Mouse (Mus musculus): ENCODE measurements at regions not wholly inside any gene's neighbourhood (a gene's known extent, or its start where the extent isn't known, plus 50 kb on each side); places are given as distances from the start of the nearest gene placed in this dataset.

- H3K4me3 ChIP-seq (ENCODE audit: low read depth, low read length), result no peak overlapping the region
- TF ChIP-seq CTCF (IDR thresholded peaks at IDR 0.05), result no peak
- DNase-seq (ENCODE audit: low spot score) (no peak), ATAC-seq (ENCODE audit: low FRiP score) (no peak)
- H3K9ac ChIP-seq (replicated peaks; ENCODE audit: low read length, poor library complexity, severe bottlenecking), result no peak overlapping the region
- H3K4me1 ChIP-seq (ENCODE audit: insufficient read depth, low read length), result no peaks in the 10 kb centered on the region
- no peak overlapping the region for H3K4me2 ChIP-seq (ENCODE audit: low read depth, low read length, poor library complexity, severe bottlenecking)
- H3K36me3 ChIP-seq (ENCODE audit: insufficient read depth, low read length), result no peaks in the 10 kb centered on the region
- no peaks in the 10 kb centered on the region for H3K27me3 ChIP-seq (ENCODE audit: insufficient read depth, low read length)
- no peaks in the 10 kb centered on the region for H3K9me3 ChIP-seq (ENCODE audit: low read length)
- no peak overlapping the region for H3K27ac ChIP-seq (ENCODE audit: low read depth, low read length)
- WGBS, result 80% methylated on average over 1 of the region's 1 CpGs
Observed at GRCm38 (mm10) chr16:51370070-51370469, 661.0 kb upstream of the Cblb start.

- H3K4me3 ChIP-seq (ENCODE audit: low read depth, low read length), result no peak overlapping the region
- 24% methylated on average over 2 of the region's 2 CpGs for WGBS
Observed at GRCm38 (mm10) chr16:51386456-51386855, 644.6 kb upstream of the Cblb start.

GRCm38 (mm10) chr16:51387498-51387897 lies 643.5 kb upstream of the Cblb start:
- Histone ChIP-seq H3K9ac (replicated peaks; ENCODE audit: low read length, poor library complexity, severe bottlenecking) (no peak overlapping the region), H3K36me3 (ENCODE audit: insufficient read depth, low read length) (no peaks in the 10 kb centered on the region), H3K4me3 (ENCODE audit: low read depth, low read length) (no peak overlapping the region), H3K4me2 (ENCODE audit: low read depth, low read length, poor library complexity, severe bottlenecking) (no peak overlapping the region), H3K27me3 (ENCODE audit: insufficient read depth, low read length) (no peaks in the 10 kb centered on the region), H3K4me1 (ENCODE audit: insufficient read depth, low read length) (no peaks in the 10 kb centered on the region), H3K9me3 (ENCODE audit: low read length) (no peaks in the 10 kb centered on the region), H3K27ac (ENCODE audit: low read depth, low read length) (no peak overlapping the region)
- WGBS, result 21% methylated on average over 1 of the region's 1 CpGs
- no peak for TF ChIP-seq CTCF (IDR thresholded peaks at IDR 0.05)
- no peak for ATAC-seq (ENCODE audit: low FRiP score)
- no peak for DNase-seq (ENCODE audit: low spot score)

More at GRCm38 (mm10) chr16:51386456-51386855, 644.6 kb upstream of the Cblb start:
- TF ChIP-seq CTCF (IDR thresholded peaks at IDR 0.05), result no peak
- Histone ChIP-seq H3K36me3 (ENCODE audit: insufficient read depth, low read length) (no peaks in the 10 kb centered on the region), H3K4me2 (ENCODE audit: low read depth, low read length, poor library complexity, severe bottlenecking) (no peak overlapping the region), H3K9me3 (ENCODE audit: low read length) (no peaks in the 10 kb centered on the region), H3K27me3 (ENCODE audit: insufficient read depth, low read length) (no peaks in the 10 kb centered on the region), H3K9ac (replicated peaks; ENCODE audit: low read length, poor library complexity, severe bottlenecking) (no peak overlapping the region), H3K4me1 (ENCODE audit: insufficient read depth, low read length) (no peaks in the 10 kb centered on the region), H3K27ac (ENCODE audit: low read depth, low read length) (no peak overlapping the region)
- no peak for DNase-seq (ENCODE audit: low spot score)
- no peak for ATAC-seq (ENCODE audit: low FRiP score)

GRCm38 (mm10) chr16:51393871-51394270 lies 637.2 kb upstream of the Cblb start:
- H3K4me3 ChIP-seq (ENCODE audit: low read depth, low read length), result no peak overlapping the region

More at GRCm38 (mm10) chr16:51393871-51394270, 637.2 kb upstream of the Cblb start:
- no peaks in the 10 kb centered on the region for H3K9me3 ChIP-seq (ENCODE audit: low read length)
- no peaks in the 10 kb centered on the region for H3K27me3 ChIP-seq (ENCODE audit: insufficient read depth, low read length)
- no peak for ATAC-seq (ENCODE audit: low FRiP score)
- no peak overlapping the region for H3K9ac ChIP-seq (replicated peaks; ENCODE audit: low read length, poor library complexity, severe bottlenecking)
- H3K36me3 ChIP-seq (ENCODE audit: insufficient read depth, low read length), result no peaks in the 10 kb centered on the region
- TF ChIP-seq CTCF (IDR thresholded peaks at IDR 0.05), result no peak
- H3K4me1 ChIP-seq (ENCODE audit: insufficient read depth, low read length), result no peaks in the 10 kb centered on the region
- no peak overlapping the region for H3K27ac ChIP-seq (ENCODE audit: low read depth, low read length)
- 80% methylated on average over 1 of the region's 1 CpGs for WGBS
- no peak overlapping the region for H3K4me2 ChIP-seq (ENCODE audit: low read depth, low read length, poor library complexity, severe bottlenecking)
- no peak for DNase-seq (ENCODE audit: low spot score)

Data from midbrain, postnatal 0 days (tissue).